Mouse (Mus musculus): Measurements from ENCODE around the gene Sucla2. TPM values are rescaled to one million over a fixed set of nuclear protein-coding genes. Genes with fewer than 3 reads are reported as not detected.
"Not testable (repeated sequence)": the region's sequence is repeated elsewhere in the genome, so short reads cannot be mapped to it uniquely, and the experiment has no call there.

Sucla2 gene
- total RNA-seq, 2 experiments from 2014 or later = 150 to 153 TPM

DNA sequence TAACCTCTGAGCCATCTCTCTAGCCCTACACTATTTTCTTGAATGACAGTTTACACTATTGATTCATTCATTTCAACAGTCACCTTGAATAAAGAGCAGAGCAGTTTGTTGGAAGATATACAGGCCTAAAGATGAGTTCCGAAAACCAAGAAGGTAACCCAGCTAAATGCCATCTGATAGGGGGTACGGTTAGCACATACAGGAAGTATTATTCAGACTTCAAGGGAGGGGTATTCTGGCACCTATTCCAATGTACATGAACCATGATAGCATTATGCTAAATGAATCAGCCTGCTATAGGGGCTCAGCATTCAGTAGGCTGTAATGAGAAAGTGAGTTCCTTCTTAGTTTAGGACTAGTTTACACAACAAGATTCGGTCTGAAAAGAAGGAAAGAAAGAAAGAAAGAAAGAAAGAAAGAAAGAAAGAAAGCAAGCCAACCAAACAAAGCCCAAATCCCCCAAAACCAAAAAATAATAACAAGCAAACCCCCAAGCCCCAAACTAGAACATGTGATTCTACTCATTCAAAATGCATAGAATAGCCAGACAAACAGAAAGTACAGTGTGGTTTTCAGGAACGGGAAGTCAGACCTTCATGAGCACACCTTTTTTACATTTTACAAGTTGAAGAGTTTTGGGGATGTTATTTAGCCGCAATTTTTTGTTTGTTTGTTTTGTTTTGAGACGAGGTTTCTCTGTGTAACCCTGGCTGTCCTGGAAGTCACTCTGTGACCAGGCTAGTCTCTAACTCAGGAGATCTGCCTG lies 16.3 kb upstream of the Sucla2 start:
- DNase-seq (ENCODE audit: low spot score in 2 of 2) = no peak

GRCm38 (mm10) chr14:73509765-73510423 lies 15.2 kb upstream of the Sucla2 start, which contains the start of gene Med4:
TSS of gene Med4 (plus strand) at chr14:73510025.
- DNase-seq (ENCODE audit: low spot score in 2 of 2) = peak; percentile 94 to 98

GRCm38 (mm10) chr14:73524136-73524535 lies 983 bp upstream of the Sucla2 start:
- no peak for DNase-seq (ENCODE audit: low spot score in 2 of 2)

GRCm38 (mm10) chr14:73528661-73529060 lies 3.5 kb downstream of the Sucla2 start:
- not testable (repeated sequence) for DNase-seq (ENCODE audit: low spot score in 2 of 2)

- no peak for DNase-seq (ENCODE audit: low spot score in 2 of 2)
These were observed 8.8 kb downstream of the Sucla2 start for GRCm38 (mm10) chr14:73533755-73534465.

DNA sequence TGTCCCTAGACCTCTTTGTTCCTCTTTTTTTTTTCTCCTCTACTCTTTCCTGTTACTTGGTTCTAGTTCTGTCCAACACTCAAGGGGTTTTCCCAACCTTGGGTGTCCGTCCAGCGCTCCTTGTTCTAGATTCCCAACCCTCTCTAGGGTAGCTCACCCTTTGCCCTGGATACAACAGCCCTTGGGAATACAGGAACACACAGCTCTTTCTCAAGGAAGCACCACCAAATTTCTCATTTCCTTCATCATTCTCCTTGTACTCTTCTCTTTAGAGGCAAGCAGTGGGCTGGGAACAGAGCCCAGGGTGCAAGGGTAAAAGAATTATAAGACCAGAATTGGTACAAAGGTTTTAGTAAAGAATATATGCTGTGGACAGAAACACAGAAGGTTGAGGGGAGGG lies 10.5 kb downstream of the Sucla2 start:
- DNase-seq (ENCODE audit: low spot score in 2 of 2) = no peak

DNA sequence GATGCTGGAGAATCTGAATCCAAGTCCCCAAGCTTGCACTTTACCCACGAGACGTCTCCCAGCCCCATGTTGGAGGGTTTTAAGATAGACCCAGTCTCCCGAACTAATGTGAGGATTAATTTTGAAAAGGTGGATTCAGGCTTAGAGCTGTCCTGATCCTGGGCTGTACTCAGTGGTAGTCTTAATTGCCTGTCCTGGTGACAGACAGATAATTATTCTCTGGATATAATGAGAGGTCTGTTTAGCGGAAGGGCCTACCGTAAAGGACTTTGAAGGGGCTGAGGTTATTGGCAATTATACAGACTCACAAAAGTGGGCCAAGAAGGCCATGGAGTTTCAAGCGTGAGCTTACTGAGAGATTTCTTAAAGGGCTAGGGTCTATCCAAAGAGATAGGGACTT lies 18.7 kb downstream of the Sucla2 start:
- no peak for DNase-seq (ENCODE audit: low spot score in 2 of 2)

GRCm38 (mm10) chr14:73547034-73547433 lies 21.9 kb downstream of the Sucla2 start:
- DNase-seq (ENCODE audit: low spot score in 2 of 2) = no peak

- DNase-seq (ENCODE audit: low spot score in 2 of 2) = no peak
These were observed 22.9 kb downstream of the Sucla2 start, which contains the start of gene Nudt15 for GRCm38 (mm10) chr14:73548051-73548450. TSS of gene Nudt15 (minus strand) at chr14:73548242.

- no peak for DNase-seq (ENCODE audit: low spot score in 2 of 2)
These were observed 25.2 kb downstream of the Sucla2 start for GRCm38 (mm10) chr14:73550291-73550690.

DNA sequence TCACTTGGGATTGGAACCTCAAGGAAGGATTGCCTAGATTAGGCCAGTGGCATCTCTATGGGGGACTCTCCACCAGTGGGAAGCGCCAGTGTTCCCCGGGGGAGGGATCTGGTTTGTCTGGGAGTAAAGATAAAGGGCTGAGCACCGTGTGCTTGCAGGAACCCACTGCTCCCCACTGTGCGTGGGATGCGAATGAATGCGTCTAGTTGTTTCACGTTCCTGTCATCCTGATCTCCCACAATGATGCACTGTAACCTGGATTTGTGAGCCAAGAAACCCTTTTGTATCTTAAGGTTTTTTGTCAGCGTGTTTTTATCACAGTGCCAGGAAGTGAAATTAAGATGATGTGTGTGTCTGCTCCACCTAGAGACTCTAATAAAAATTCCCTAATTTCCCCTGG lies 25.6 kb downstream of the Sucla2 start:
- DNase-seq (ENCODE audit: low spot score in 2 of 2) = peak in 1 of 2 experiments; percentile 31

- no peak for DNase-seq (ENCODE audit: low spot score in 2 of 2)
These were observed 26.0 kb downstream of the Sucla2 start for GRCm38 (mm10) chr14:73551164-73551563.

- DNase-seq (ENCODE audit: low spot score in 2 of 2) = peak; percentile 88 to 94
These were observed 27.4 kb downstream of the Sucla2 start for GRCm38 (mm10) chr14:73552341-73553121.

GRCm38 (mm10) chr14:73553122-73553696 lies 28.1 kb downstream of the Sucla2 start:
- DNase-seq (ENCODE audit: low spot score in 2 of 2) = no peak

- DNase-seq (ENCODE audit: low spot score in 2 of 2) = not testable (repeated sequence)
These were observed 44.7 kb downstream of the Sucla2 start for GRCm38 (mm10) chr14:73569831-73570230.

DNA sequence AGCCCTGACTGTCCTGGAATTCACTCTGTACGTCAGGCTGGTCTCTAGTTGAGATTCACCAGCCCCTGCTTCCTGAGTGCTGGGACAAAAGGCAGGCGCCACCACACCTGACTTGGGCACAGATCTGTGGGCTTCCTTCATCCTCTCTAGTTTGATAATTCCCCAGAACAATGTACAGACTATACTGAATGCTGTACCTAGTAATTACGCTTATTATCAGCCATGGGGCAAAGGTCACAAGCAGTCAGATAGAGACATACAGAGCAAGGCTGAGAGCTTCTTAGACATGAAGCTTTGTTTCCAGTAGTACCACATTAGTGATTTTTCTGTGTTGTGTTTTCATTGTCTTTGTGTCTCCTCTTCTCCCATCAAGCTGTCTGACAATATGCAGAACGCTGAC lies 46.0 kb downstream of the Sucla2 start:
- DNase-seq (ENCODE audit: low spot score in 2 of 2) = no peak

DNA sequence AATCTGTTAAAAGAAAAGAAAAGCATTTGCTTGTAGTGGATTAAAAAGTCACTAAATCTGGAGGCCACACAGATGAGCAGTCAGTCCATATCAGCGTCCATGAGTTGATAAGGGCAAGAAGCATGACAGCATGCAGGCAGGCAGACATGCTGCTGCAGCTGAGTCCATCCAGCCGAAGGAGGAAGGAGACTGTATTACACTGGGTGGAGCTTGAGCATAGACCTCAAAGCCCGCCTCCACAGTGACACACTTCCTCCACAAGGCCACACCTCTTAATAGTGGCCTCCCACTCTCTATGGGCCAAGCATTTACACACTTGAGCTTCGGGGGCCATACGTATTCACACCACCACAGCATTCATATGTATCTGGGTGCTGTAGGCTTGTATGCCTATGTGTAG lies 48.9 kb downstream of the Sucla2 start:
- DNase-seq (ENCODE audit: low spot score in 2 of 2) = no peak

GRCm38 (mm10) chr14:73576336-73576735 lies 51.2 kb downstream of the Sucla2 start:
- no peak for DNase-seq (ENCODE audit: low spot score in 2 of 2)

GRCm38 (mm10) chr14:73588080-73588479 lies 63.0 kb downstream of the Sucla2 start:
- no peak for DNase-seq (ENCODE audit: low spot score in 2 of 2)

- DNase-seq (ENCODE audit: low spot score in 2 of 2) = no peak
These were observed 67.0 kb downstream of the Sucla2 start for GRCm38 (mm10) chr14:73592166-73592565.

GRCm38 (mm10) chr14:73599720-73600119 lies 74.6 kb downstream of the Sucla2 start:
- DNase-seq (ENCODE audit: low spot score in 2 of 2) = no peak

Measured in layer of hippocampus, adult 18-20 months (tissue).